Mouse (Mus musculus): ENCODE results near the gene Fam216a.

DNA sequence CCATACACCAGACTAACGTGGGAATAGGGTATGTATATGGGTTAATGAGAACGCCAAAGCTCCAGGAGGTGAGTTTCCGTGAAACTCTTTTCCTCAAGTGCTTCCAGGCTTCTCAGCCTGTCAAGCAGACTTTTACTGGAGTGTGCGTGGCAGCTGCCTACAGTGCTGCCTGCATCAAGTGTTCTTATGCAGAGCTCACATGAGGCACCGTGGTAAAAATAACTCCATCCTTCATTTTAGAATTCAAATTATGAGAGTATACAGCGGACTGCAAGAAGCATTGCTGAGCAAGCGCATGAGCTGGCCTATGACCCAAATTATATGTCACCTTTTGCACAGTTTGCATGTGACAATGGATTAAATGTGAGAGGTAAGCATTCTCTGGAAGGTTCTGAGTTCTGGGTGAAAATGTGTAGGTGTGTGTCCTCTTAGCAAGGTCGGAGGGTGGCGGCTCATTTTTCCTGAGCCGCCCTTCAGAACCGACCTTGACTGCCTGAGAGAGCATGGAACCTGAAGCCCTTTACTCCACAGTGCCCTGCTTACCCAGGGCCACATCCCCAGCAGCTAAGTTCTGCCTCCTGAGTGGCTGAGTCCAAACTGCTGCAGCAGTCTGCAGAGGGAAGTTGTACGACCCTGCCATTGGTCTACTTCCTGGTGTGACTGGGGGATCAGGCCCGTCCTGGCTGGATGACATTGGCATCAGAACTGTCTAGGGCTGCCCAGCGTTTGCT is 52.5 kb downstream of the Fam216a start:
- TF ChIP-seq CTCF (IDR thresholded peaks at IDR 0.05; ENCODE audit: insufficient read depth, low read length) (no peak), POLR2A (IDR thresholded peaks at IDR 0.05; ENCODE audit: borderline replicate concordance, extremely low read depth, low read depth, low read length) (no peak)
